Mouse (Mus musculus): ENCODE data around the gene S100a10. TPM values are rescaled to one million over a fixed set of nuclear protein-coding genes. Genes with fewer than 3 reads are reported as not detected.

S100a10 gene
- 90.7 TPM for polyA plus RNA-seq (2014; fragmentation: Illumina TruSeq; extraction: RNeasy Lipid Tissue Mini Kit (QIAGEN cat#74804); ENCODE audit: low read depth, low replicate concordance)

GRCm38 (mm10) chr3:93554981-93555877 is at the start of gene S100a10:
TSS of gene S100a10 (plus strand) at chr3:93555080.

GRCm38 (mm10) chr3:93520330-93521193 is 34.3 kb upstream of the S100a10 start, which contains the start of gene S100a11:
TSS of gene S100a11 (plus strand) at chr3:93520488.

Other genes starting within 250 kb of the S100a10 start
- gene Hrnr, start 235.3 kb upstream of the S100a10 start, polyA plus RNA-seq (2014; fragmentation: Illumina TruSeq; extraction: RNeasy Lipid Tissue Mini Kit (QIAGEN cat#74804); ENCODE audit: low read depth, low replicate concordance) = not detected
- gene Rptn, start 161.4 kb upstream of the S100a10 start, polyA plus RNA-seq (2014; fragmentation: Illumina TruSeq; extraction: RNeasy Lipid Tissue Mini Kit (QIAGEN cat#74804); ENCODE audit: low read depth, low replicate concordance) = not detected
- gene Tchh, start 112.8 kb upstream of the S100a10 start, polyA plus RNA-seq (2014; fragmentation: Illumina TruSeq; extraction: RNeasy Lipid Tissue Mini Kit (QIAGEN cat#74804); ENCODE audit: low read depth, low replicate concordance) = 0.58 TPM
- 0.82 TPM for gene Tchhl1, start 86.3 kb upstream of the S100a10 start, polyA plus RNA-seq (2014; fragmentation: Illumina TruSeq; extraction: RNeasy Lipid Tissue Mini Kit (QIAGEN cat#74804); ENCODE audit: low read depth, low replicate concordance)
- gene S100a11, start 34.6 kb upstream of the S100a10 start, polyA plus RNA-seq (2014; fragmentation: Illumina TruSeq; extraction: RNeasy Lipid Tissue Mini Kit (QIAGEN cat#74804); ENCODE audit: low read depth, low replicate concordance) = 253 TPM
- gene Tdpoz2, start 97.6 kb downstream of the S100a10 start, polyA plus RNA-seq (2014; fragmentation: Illumina TruSeq; extraction: RNeasy Lipid Tissue Mini Kit (QIAGEN cat#74804); ENCODE audit: low read depth, low replicate concordance) = not detected
- not detected for gene Tdpoz1, start 121.2 kb downstream of the S100a10 start, polyA plus RNA-seq (2014; fragmentation: Illumina TruSeq; extraction: RNeasy Lipid Tissue Mini Kit (QIAGEN cat#74804); ENCODE audit: low read depth, low replicate concordance)
- not detected for gene Gm37596, start 138.0 kb downstream of the S100a10 start, polyA plus RNA-seq (2014; fragmentation: Illumina TruSeq; extraction: RNeasy Lipid Tissue Mini Kit (QIAGEN cat#74804); ENCODE audit: low read depth, low replicate concordance)
- gene Gm5773, start 217.9 kb downstream of the S100a10 start, polyA plus RNA-seq (2014; fragmentation: Illumina TruSeq; extraction: RNeasy Lipid Tissue Mini Kit (QIAGEN cat#74804); ENCODE audit: low read depth, low replicate concordance) = not detected
- gene Tdpoz4, start 241.3 kb downstream of the S100a10 start, polyA plus RNA-seq (2014; fragmentation: Illumina TruSeq; extraction: RNeasy Lipid Tissue Mini Kit (QIAGEN cat#74804); ENCODE audit: low read depth, low replicate concordance) = not detected